Mouse (Mus musculus): Measurements from ENCODE around the gene Hist1h4i. TPM values are rescaled to one million over a fixed set of nuclear protein-coding genes. Genes with fewer than 3 reads are reported as not detected.

Hist1h4i gene
- total and polyA plus RNA-seq, 3 experiments, result 10.4 to 1,065 TPM; not detected in 1

GRCm38 (mm10) chr13:22040464-22041141 lies 559 bp downstream of the Hist1h4i start:
- Histone ChIP-seq H3K4me1 (ENCODE audit: control insufficient read depth in 1 of 2, insufficient read depth in 2 of 2, low read length in 2 of 2) (peaks cover 0 to 4% of the 10 kb centered on the region in 2 experiments; a peak in 1 of 4 replicates), H3K27ac (ENCODE audit: control insufficient read depth, low read depth, low read length) (peak overlapping the region; percentile 92), H3K27me3 (ENCODE audit: control insufficient read depth in 1 of 2, insufficient read depth in 2 of 2, low read length in 2 of 2) (no peaks in the 10 kb centered on the region), H3K79me2 (ENCODE audit: control insufficient read depth, insufficient read depth, low read length, poor library complexity) (no peaks in the 10 kb centered on the region; the same call in 1 of the 2 replicates), H3K9ac (ENCODE audit: control insufficient read depth, low read depth, low read length, poor library complexity, severe bottlenecking) (peak overlapping the region; percentile 73), H3K4me3 (ENCODE audit: control insufficient read depth in 1 of 2, insufficient read depth in 1 of 2, low read depth in 2 of 2, low read length in 2 of 2) (peak overlapping the region in 1 of 2 experiments; percentile 38; a peak in 1 of 4 replicates), H3K9me3 (replicated peaks; ENCODE audit: insufficient read depth, low read length) (no peaks in the 10 kb centered on the region), H3K36me3 (ENCODE audit: control insufficient read depth in 1 of 2, insufficient read depth in 2 of 2, low read length in 2 of 2) (peaks cover 0 to 18% of the 10 kb centered on the region in 2 experiments; a peak in 2 of 4 replicates)
- peak; percentile 93 for DNase-seq (ENCODE audit: low read depth, low spot score)
- TF ChIP-seq POLR2A (IDR thresholded peaks at IDR 0.05; ENCODE audit: control insufficient read depth in 1 of 2, insufficient read depth in 1 of 2, low read depth in 1 of 2, low read length in 2 of 2, poor library complexity in 1 of 2) (peak in 1 of 2 experiments; percentile 93; a peak in 3 of 4 replicates), GABPA (IDR thresholded peaks at IDR 0.05; ENCODE audit: low read depth, low read length) (no peak), KAT2A (conservative IDR thresholded peaks at IDR 0.05; ENCODE audit: low read depth, low read length) (no peak), UBTF (IDR thresholded peaks at IDR 0.05; ENCODE audit: borderline replicate concordance, insufficient read depth, low read depth, low read length) (peak; percentile 95; the same call in 1 of the 2 replicates), TBP (IDR thresholded peaks at IDR 0.05; ENCODE audit: low read depth, low read length) (peak; percentile 95), POLR2AphosphoS5 (IDR thresholded peaks at IDR 0.05; ENCODE audit: borderline replicate concordance, low read depth, low read length) (peak; percentile 98; the same call in 1 of the 2 replicates)

DNA sequence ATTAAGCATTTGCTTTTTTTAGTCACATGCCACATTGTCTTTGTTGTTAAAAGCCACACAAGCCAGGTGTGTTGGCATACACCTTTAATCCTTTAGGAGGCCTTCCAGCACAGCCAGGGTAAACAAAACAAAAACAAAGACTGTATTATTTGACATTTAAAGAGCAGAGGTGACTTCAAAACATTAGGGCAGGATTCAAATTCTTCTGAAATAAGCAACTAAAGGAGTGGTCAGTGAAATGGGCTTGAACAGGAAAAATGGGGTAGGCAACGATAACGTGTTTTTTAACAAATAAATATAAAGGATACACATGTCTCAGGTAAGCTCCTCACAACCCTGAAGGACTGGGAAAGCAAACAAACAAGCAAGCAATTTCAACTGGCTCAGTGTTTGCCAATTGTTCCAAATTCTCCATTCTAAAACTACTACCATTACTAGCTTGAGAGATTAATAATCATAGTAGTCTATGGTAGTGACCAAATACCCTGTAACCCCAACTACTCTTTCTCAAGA lies 1.2 kb downstream of the Hist1h4i start:
- DNase-seq (ENCODE audit: low read depth, low spot score), result no peak

GRCm38 (mm10) chr13:22039364-22039763 lies 1.8 kb downstream of the Hist1h4i start:
- Histone ChIP-seq H3K9ac (ENCODE audit: control insufficient read depth, low read depth, low read length, poor library complexity, severe bottlenecking) (peak overlapping the region; percentile 73), H3K4me3 (ENCODE audit: control insufficient read depth in 1 of 2, insufficient read depth in 1 of 2, low read depth in 2 of 2, low read length in 2 of 2) (no peak overlapping the region)
- TF ChIP-seq TCF12 (IDR thresholded peaks at IDR 0.05; ENCODE audit: low read depth, low read length) (no peak), ZKSCAN1 (IDR thresholded peaks at IDR 0.05; ENCODE audit: low read depth, low read length) (no peak), ZMIZ1 (IDR thresholded peaks at IDR 0.05; ENCODE audit: low read depth, low read length) (no peak), ETS1 (IDR thresholded peaks at IDR 0.05; ENCODE audit: low read depth, low read length) (no peak), TBP (IDR thresholded peaks at IDR 0.05; ENCODE audit: low read depth, low read length) (peak; percentile 91)

More for the DNA sequence above, 1.2 kb downstream of the Hist1h4i start:
- peak overlapping the region in 1 of 2 experiments; percentile 4; a peak in 1 of 4 replicates for H3K4me3 ChIP-seq (ENCODE audit: control insufficient read depth in 1 of 2, insufficient read depth in 1 of 2, low read depth in 2 of 2, low read length in 2 of 2)
- TF ChIP-seq TCF12 (IDR thresholded peaks at IDR 0.05; ENCODE audit: low read depth, low read length), result no peak
- TF ChIP-seq MAFK (IDR thresholded peaks at IDR 0.05; ENCODE audit: borderline replicate concordance, low read depth, low read length), result no peak
- TF ChIP-seq MAX (IDR thresholded peaks at IDR 0.05; ENCODE audit: low read length), result no peak
- no peak for TF ChIP-seq USF1 (IDR thresholded peaks at IDR 0.05; ENCODE audit: low read depth, low read length)
- no peak for TF ChIP-seq TAL1 (IDR thresholded peaks at IDR 0.05; ENCODE audit: low read length)
- no peak for TF ChIP-seq POLR2AphosphoS2 (IDR thresholded peaks at IDR 0.05; ENCODE audit: low read length)
- peaks cover 0 to 18% of the 10 kb centered on the region in 2 experiments; a peak in 2 of 4 replicates for H3K36me3 ChIP-seq (ENCODE audit: control insufficient read depth in 1 of 2, insufficient read depth in 2 of 2, low read length in 2 of 2)
- peak overlapping the region; percentile 73 for H3K9ac ChIP-seq (ENCODE audit: control insufficient read depth, low read depth, low read length, poor library complexity, severe bottlenecking)
- no peaks in the 10 kb centered on the region for H3K9me3 ChIP-seq (replicated peaks; ENCODE audit: insufficient read depth, low read length)
- H3K27ac ChIP-seq (ENCODE audit: control insufficient read depth, low read depth, low read length), result peak overlapping the region; percentile 92
- no peaks in the 10 kb centered on the region for H3K27me3 ChIP-seq (ENCODE audit: control insufficient read depth in 1 of 2, insufficient read depth in 2 of 2, low read length in 2 of 2)
- no peaks in the 10 kb centered on the region; the same call in 1 of the 2 replicates for H3K79me2 ChIP-seq (ENCODE audit: control insufficient read depth, insufficient read depth, low read length, poor library complexity)
- peaks cover 0 to 4% of the 10 kb centered on the region in 2 experiments; a peak in 1 of 4 replicates for H3K4me1 ChIP-seq (ENCODE audit: control insufficient read depth in 1 of 2, insufficient read depth in 2 of 2, low read length in 2 of 2)

More at GRCm38 (mm10) chr13:22039364-22039763, 1.8 kb downstream of the Hist1h4i start:
- H3K79me2 ChIP-seq (ENCODE audit: control insufficient read depth, insufficient read depth, low read length, poor library complexity), result no peaks in the 10 kb centered on the region; the same call in 1 of the 2 replicates
- H3K27ac ChIP-seq (ENCODE audit: control insufficient read depth, low read depth, low read length), result peak overlapping the region; percentile 92
- no peaks in the 10 kb centered on the region for H3K27me3 ChIP-seq (ENCODE audit: control insufficient read depth in 1 of 2, insufficient read depth in 2 of 2, low read length in 2 of 2)
- peak; percentile 61 for DNase-seq (ENCODE audit: low read depth, low spot score)
- H3K36me3 ChIP-seq (ENCODE audit: control insufficient read depth in 1 of 2, insufficient read depth in 2 of 2, low read length in 2 of 2), result peaks cover 0 to 21% of the 10 kb centered on the region in 2 experiments; a peak in 2 of 4 replicates
- no peaks in the 10 kb centered on the region for H3K9me3 ChIP-seq (replicated peaks; ENCODE audit: insufficient read depth, low read length)
- no peaks in the 10 kb centered on the region; a peak in 1 of 4 replicates for H3K4me1 ChIP-seq (ENCODE audit: control insufficient read depth in 1 of 2, insufficient read depth in 2 of 2, low read length in 2 of 2)

Data from MEL (cell line).